Mouse (Mus musculus) spleen, adult 18-20 months (tissue): ENCODE data around the gene Gm26566.
"Not testable (repeated sequence)": the region's sequence is repeated elsewhere in the genome, so short reads cannot be mapped to it uniquely, and the experiment has no call there.

Experiments used
- DNase-seq, 2 experiments: peaks; one replicate each; pipeline ENCODE4 v3.0.0; 2022; ENCODE audit warnings: mixed read lengths in 2 of 2

The Gm26566 gene

GRCm38 (mm10) chr4:88741426-88741825 lies 19.8 kb downstream of the Gm26566 start:
- DNase-seq, result no peak

GRCm38 (mm10) chr4:88742771-88743371 lies 21.3 kb downstream of the Gm26566 start:
- no peak for DNase-seq

GRCm38 (mm10) chr4:88744207-88744606 lies 22.6 kb downstream of the Gm26566 start:
- no peak for DNase-seq

GRCm38 (mm10) chr4:88749926-88750325 lies 28.3 kb downstream of the Gm26566 start:
- no peak for DNase-seq

- DNase-seq, result peak; percentile 72 to 74
These were observed 33.3 kb downstream of the Gm26566 start, which contains the start of gene Gm13271 for GRCm38 (mm10) chr4:88754818-88755340. TSS of gene Gm13271 (plus strand) at chr4:88754868.

GRCm38 (mm10) chr4:88756581-88757513 lies 35.2 kb downstream of the Gm26566 start:
- DNase-seq, result not testable (repeated sequence)

GRCm38 (mm10) chr4:88757628-88758031 lies 36.0 kb downstream of the Gm26566 start:
- peak; percentile 87 to 90 for DNase-seq

GRCm38 (mm10) chr4:88758751-88759150 lies 37.1 kb downstream of the Gm26566 start:
- DNase-seq, result not testable (repeated sequence)

GRCm38 (mm10) chr4:88759610-88760268 lies 38.1 kb downstream of the Gm26566 start, which contains the start of gene Gm13283:
TSS of gene Gm13283 (plus strand) at chr4:88760119.
- peak in 1 of 2 experiments; percentile 35 for DNase-seq

GRCm38 (mm10) chr4:88760431-88760830 lies 38.8 kb downstream of the Gm26566 start:
- peak; percentile 46 to 57 for DNase-seq

- peak; percentile 68 to 69 for DNase-seq
These were observed 40.2 kb downstream of the Gm26566 start for GRCm38 (mm10) chr4:88761776-88762175.

- DNase-seq, result peak in 1 of 2 experiments; percentile 29
These were observed 40.7 kb downstream of the Gm26566 start for GRCm38 (mm10) chr4:88762341-88762740.

- peak in 1 of 2 experiments; percentile 14 for DNase-seq
These were observed 41.9 kb downstream of the Gm26566 start for GRCm38 (mm10) chr4:88763384-88764018.
